Mouse (Mus musculus) MEL (cell line): ENCODE results near the gene Fchsd2.

Experiments
- BHLHE40 ChIP-seq: IDR thresholded peaks from 2 replicates; pipeline ENCODE4 v1.6.1; 2012; ENCODE audit warnings: low read depth, mild to moderate bottlenecking, inconsistent platforms, low read length, improper control_type of control experiment, borderline replicate concordance
- CHD1 ChIP-seq: IDR thresholded peaks from 2 replicates; pipeline ENCODE4 v1.6.1; 2012; ENCODE audit warnings: low read depth, mild to moderate bottlenecking, inconsistent platforms, low read length, improper control_type of control experiment
- CTCF ChIP-seq, 3 experiments: IDR thresholded peaks in 2 of 3; conservative IDR thresholded peaks in 1 of 3; 2 replicates each; pipeline ENCODE4 v1.5.1; 2011 to 2012; ENCODE audit warnings: low read length in 3 of 3, low read depth in 2 of 3, mild to moderate bottlenecking in 2 of 3, improper control_type of control experiment in 1 of 3, inconsistent platforms in 1 of 3, mixed read lengths in 1 of 3, moderate library complexity in 1 of 3; ENCODE audit not compliant: control insufficient read depth in 1 of 3, insufficient read depth in 1 of 3, poor library complexity in 1 of 3, severe bottlenecking in 1 of 3
- ELF1 ChIP-seq: IDR thresholded peaks from 2 replicates; pipeline ENCODE4 v1.6.1; 2014; ENCODE audit warnings: low read depth, mild to moderate bottlenecking, inconsistent platforms, low read length, improper control_type of control experiment, moderate library complexity
- EP300 ChIP-seq, 2 experiments: IDR thresholded peaks; 2 replicates each; pipeline ENCODE4 v1.6.1; 2011; ENCODE audit warnings: improper control_type of control experiment in 2 of 2, low read length in 2 of 2, low read depth in 1 of 2, mild to moderate bottlenecking in 1 of 2
- ETS1 ChIP-seq: IDR thresholded peaks from 2 replicates; pipeline ENCODE4 v1.6.1; 2012; ENCODE audit warnings: low read depth, mild to moderate bottlenecking, inconsistent platforms, low read length, improper control_type of control experiment, moderate library complexity
- HCFC1 ChIP-seq: IDR thresholded peaks from 2 replicates; pipeline ENCODE4 v1.6.1; 2012; ENCODE audit warnings: low read depth, mild to moderate bottlenecking, inconsistent platforms, low read length, improper control_type of control experiment, moderate library complexity
- MAFK ChIP-seq: IDR thresholded peaks from 2 replicates; pipeline ENCODE4 v1.6.1; 2011; ENCODE audit warnings: low read depth, mild to moderate bottlenecking, low read length, improper control_type of control experiment, borderline replicate concordance
- MAX ChIP-seq: IDR thresholded peaks from 2 replicates; pipeline ENCODE4 v1.6.1; 2011; ENCODE audit warnings: low read length, improper control_type of control experiment
- MEF2A ChIP-seq: IDR thresholded peaks from 2 replicates; pipeline ENCODE4 v1.6.1; 2014; ENCODE audit warnings: low read depth, mild to moderate bottlenecking, inconsistent platforms, low read length, improper control_type of control experiment; ENCODE audit not compliant: poor library complexity, insufficient replicate concordance, severe bottlenecking; ENCODE audit errors: extremely low read depth
- POLR2A ChIP-seq, 2 experiments: IDR thresholded peaks; 2 replicates each; pipeline ENCODE4 v1.6.1; 2011 to 2012; ENCODE audit warnings: low read length in 2 of 2, mild to moderate bottlenecking in 2 of 2, control low read depth in 1 of 2, improper control_type of control experiment in 1 of 2, low read depth in 1 of 2, moderate library complexity in 1 of 2; ENCODE audit not compliant: control insufficient read depth in 1 of 2, insufficient read depth in 1 of 2, poor library complexity in 1 of 2
- TCF12 ChIP-seq: IDR thresholded peaks from 2 replicates; pipeline ENCODE4 v1.6.1; 2014; ENCODE audit warnings: low read depth, mild to moderate bottlenecking, inconsistent platforms, low read length, improper control_type of control experiment, moderate library complexity

GRCm38 (mm10) chr7:101306841-101307240 lies 214.2 kb downstream of the Fchsd2 start:
- TF ChIP-seq BHLHE40 (no peak), CTCF (IDR thresholded peaks at IDR 0.05 in 2 of 3, conservative IDR thresholded peaks at IDR 0.05 in 1 of 3; ENCODE audit: control insufficient read depth in 1 of 3, insufficient read depth in 1 of 3, low read depth in 2 of 3, low read length in 3 of 3, poor library complexity in 1 of 3, severe bottlenecking in 1 of 3) (no peak), HCFC1 (no peak), MAFK (no peak), POLR2A (IDR thresholded peaks at IDR 0.05; ENCODE audit: control insufficient read depth in 1 of 2, insufficient read depth in 1 of 2, low read depth in 1 of 2, low read length in 2 of 2, poor library complexity in 1 of 2) (no peak), CHD1 (no peak), ELF1 (no peak), ETS1 (no peak), MEF2A (no peak), TCF12 (no peak), MAX (no peak), EP300 (IDR thresholded peaks at IDR 0.05; ENCODE audit: low read depth in 1 of 2, low read length in 2 of 2) (no peak)
